Mouse (Mus musculus): ENCODE data around the gene Iqcf6. TPM values are rescaled to one million over a fixed set of nuclear protein-coding genes. Genes with fewer than 3 reads are reported as not detected.

Iqcf6 gene
- polyA plus RNA-seq (2015; fragmentation: Nextera tagmentation; extraction: Ambion mirVana), result not detected in 2 replicates

DNA sequence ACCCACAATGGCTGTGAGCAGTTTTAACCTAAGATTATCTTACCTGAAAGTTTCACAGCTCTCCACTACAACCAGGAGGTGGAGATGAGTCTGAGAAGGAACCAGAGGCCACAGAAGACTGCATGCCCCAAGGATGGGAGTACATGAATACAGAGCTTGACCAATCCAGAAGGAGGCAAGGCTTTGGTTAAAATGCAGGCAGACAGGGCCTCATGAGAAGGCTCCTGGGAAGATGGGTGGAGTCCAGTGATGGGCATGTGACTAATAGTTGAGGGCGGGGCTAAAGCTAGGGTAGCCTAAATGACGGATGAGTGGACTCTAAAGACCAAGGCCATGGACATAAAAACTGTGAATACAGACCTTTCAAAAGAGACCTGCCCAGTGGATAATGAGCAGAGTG is at the start of gene Iqcf6:
TSS of gene Iqcf6 (plus strand) at position 301 of the 400 bp plus-strand sequence.

DNA sequence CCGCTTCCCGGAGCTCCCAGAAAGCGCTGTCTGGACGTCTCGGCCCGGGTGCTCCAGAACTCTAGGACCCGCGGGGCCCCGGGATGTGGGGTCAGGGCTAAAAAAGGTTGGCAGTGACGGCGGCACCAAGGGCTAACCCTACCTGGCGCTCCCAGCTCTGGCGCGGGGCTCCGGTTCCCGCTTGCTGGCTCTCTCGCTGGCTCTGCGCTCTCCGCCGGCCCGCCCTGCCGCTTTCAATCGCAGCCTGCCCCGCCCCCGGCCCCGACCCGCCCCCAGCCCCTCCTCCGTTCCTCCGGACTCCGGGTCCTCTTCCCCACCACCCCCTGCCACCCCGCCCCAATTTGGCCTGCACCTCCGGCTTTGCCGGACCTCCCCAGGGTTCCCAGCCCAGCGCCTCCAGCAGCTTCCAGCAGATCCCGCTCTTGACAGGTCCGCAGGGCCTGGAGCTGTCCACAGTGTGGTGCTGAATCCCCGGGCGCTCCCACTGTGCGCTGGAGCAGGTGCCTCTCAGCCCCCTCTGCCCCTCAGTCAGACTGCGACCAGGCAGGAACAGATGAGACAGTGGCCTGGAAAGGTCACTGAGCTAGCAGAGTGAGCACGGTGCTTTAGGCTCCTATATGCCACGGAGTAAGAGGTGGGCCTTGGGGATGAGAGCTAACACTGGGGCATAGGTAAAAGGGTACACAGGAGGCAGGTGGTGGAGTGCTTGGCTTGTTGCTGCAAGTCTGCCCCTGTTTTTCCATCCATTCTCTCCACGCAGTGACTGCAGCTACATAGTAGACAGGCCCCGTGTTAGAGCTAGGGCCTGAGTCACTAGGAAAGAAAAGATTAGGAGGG is 29.7 kb downstream of the Iqcf6 start, which contains the start of gene Grm2:
TSS of gene Grm2 (minus strand) at position 199 of the 837 bp plus-strand sequence.

Other genes with a start within 250 kb of the Iqcf6 start
- gene Rpl29, start 197.1 kb upstream of the Iqcf6 start, polyA plus RNA-seq (2015; fragmentation: Nextera tagmentation; extraction: Ambion mirVana), result 752 and 771 TPM in 2 replicates
- gene Acy1, start 188.3 kb upstream of the Iqcf6 start, polyA plus RNA-seq (2015; fragmentation: Nextera tagmentation; extraction: Ambion mirVana), result 15.1 and 15.3 TPM in 2 replicates
- 23.9 and 25.9 TPM in 2 replicates for gene Abhd14b, start 179.1 kb upstream of the Iqcf6 start, polyA plus RNA-seq (2015; fragmentation: Nextera tagmentation; extraction: Ambion mirVana)
- 29.5 and 29.8 TPM in 2 replicates for gene Abhd14a, start 178.9 kb upstream of the Iqcf6 start, polyA plus RNA-seq (2015; fragmentation: Nextera tagmentation; extraction: Ambion mirVana)
- gene Pcbp4, start 173.3 kb upstream of the Iqcf6 start, polyA plus RNA-seq (2015; fragmentation: Nextera tagmentation; extraction: Ambion mirVana), result 20.7 and 21.1 TPM in 2 replicates
- 0.39 and 0.44 TPM in 2 replicates for gene Gpr62, start 160.6 kb upstream of the Iqcf6 start, polyA plus RNA-seq (2015; fragmentation: Nextera tagmentation; extraction: Ambion mirVana)
- gene Rrp9, start 150.6 kb upstream of the Iqcf6 start, polyA plus RNA-seq (2015; fragmentation: Nextera tagmentation; extraction: Ambion mirVana), result 27.7 and 27.9 TPM in 2 replicates
- 35.8 and 36.1 TPM in 2 replicates for gene Parp3, start 149.6 kb upstream of the Iqcf6 start, polyA plus RNA-seq (2015; fragmentation: Nextera tagmentation; extraction: Ambion mirVana)
- not detected in 2 replicates for gene Iqcf1, start 126.6 kb upstream of the Iqcf6 start, polyA plus RNA-seq (2015; fragmentation: Nextera tagmentation; extraction: Ambion mirVana)
- not detected in 2 replicates for gene Iqcf5, start 112.0 kb upstream of the Iqcf6 start, polyA plus RNA-seq (2015; fragmentation: Nextera tagmentation; extraction: Ambion mirVana)
- gene Iqcf3, start 65.0 kb upstream of the Iqcf6 start, polyA plus RNA-seq (2015; fragmentation: Nextera tagmentation; extraction: Ambion mirVana), result not detected in 2 replicates
- not detected in 2 replicates for gene Iqcf4, start 55.6 kb upstream of the Iqcf6 start, polyA plus RNA-seq (2015; fragmentation: Nextera tagmentation; extraction: Ambion mirVana)
- not detected in 2 replicates for gene Grm2, start 29.5 kb downstream of the Iqcf6 start, polyA plus RNA-seq (2015; fragmentation: Nextera tagmentation; extraction: Ambion mirVana)
- 65.0 and 76.5 TPM in 2 replicates for gene Tex264, start 59.3 kb downstream of the Iqcf6 start, polyA plus RNA-seq (2015; fragmentation: Nextera tagmentation; extraction: Ambion mirVana)
- gene Rad54l2, start 162.6 kb downstream of the Iqcf6 start, polyA plus RNA-seq (2015; fragmentation: Nextera tagmentation; extraction: Ambion mirVana), result 2.5 TPM in 2 replicates
- gene Dcaf1, start 195.3 kb downstream of the Iqcf6 start, polyA plus RNA-seq (2015; fragmentation: Nextera tagmentation; extraction: Ambion mirVana), result 5.7 and 7.8 TPM in 2 replicates